Mouse (Mus musculus) ES-Bruce4 (cell line): Measurements from ENCODE around the gene Mrpl34.
A peak's percentile ranks its signal among the peaks of the same experiment; 100 is the strongest.

Source experiments
- CTCF ChIP-seq: IDR thresholded peaks from one replicate; pipeline ENCODE4 v1.8.1; 2011; ENCODE audit warnings: low read depth, low read length
- POLR2A ChIP-seq: IDR thresholded peaks from one replicate; pipeline ENCODE4 v1.8.1; 2011; ENCODE audit warnings: low read length; ENCODE audit not compliant: insufficient read depth

- TF ChIP-seq CTCF (peak; percentile 69), POLR2A (no peak)
Observed at GRCm38 (mm10) chr8:71515043-71515442, 50.3 kb downstream of the Mrpl34 start.
